Mouse (Mus musculus) spleen, adult 18-20 months (tissue): ENCODE measurements around the gene Tenm3.

Experiments
- DNase-seq, 2 experiments: peaks; one replicate each; pipeline ENCODE4 v3.0.0; 2022; ENCODE audit warnings: mixed read lengths in 2 of 2

The Tenm3 gene

DNA sequence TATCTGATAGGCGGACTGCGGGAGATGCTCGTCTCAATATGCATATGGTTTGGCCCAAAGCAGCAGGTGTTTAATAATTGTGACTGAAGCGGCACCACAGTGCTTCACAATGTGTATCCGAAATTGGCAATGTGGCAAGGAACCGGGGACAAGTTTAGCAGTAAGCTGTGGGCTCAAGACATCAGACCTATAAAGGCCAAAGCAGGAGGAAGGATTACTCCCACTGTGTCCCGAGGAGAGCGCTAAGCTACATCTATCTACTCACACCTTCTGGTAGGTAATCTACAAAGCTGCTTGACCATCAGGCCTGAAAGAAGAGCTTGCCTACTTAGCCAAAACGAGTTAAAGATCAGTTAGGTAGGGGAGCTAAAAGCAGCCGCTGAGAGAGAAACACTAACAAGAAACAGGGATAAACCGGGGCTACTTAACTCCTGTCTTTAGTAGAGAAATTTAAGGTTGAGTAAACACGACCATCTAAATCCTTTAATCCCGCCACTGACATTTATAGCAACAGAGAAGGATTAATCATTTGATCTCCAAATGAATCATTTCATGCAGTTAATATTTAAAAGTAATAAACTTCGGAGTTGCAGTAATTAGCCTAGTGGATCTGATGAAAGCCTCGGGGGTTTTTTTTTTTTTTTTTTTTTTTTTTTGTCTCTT, 188.2 kb downstream of the Tenm3 start:
- no peak for DNase-seq

DNA sequence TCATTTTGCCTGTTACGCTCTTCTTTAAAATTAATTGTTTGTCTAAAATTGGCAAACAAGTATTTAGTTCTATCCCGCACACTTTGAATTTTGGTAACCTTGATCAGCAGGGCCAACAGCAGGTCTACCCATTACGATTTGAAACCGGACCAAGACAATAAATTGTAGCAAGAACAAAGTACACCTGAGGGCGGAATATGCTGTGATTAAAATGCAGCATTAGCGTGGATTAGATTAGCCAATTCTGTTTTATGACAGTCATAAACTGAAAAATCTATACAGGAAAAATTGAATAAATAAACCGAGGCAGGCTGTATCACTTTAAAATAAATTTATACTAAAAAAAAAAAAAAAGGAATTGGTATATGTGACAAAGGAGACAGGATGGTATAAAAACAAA, 193.9 kb downstream of the Tenm3 start:
- no peak for DNase-seq

DNA sequence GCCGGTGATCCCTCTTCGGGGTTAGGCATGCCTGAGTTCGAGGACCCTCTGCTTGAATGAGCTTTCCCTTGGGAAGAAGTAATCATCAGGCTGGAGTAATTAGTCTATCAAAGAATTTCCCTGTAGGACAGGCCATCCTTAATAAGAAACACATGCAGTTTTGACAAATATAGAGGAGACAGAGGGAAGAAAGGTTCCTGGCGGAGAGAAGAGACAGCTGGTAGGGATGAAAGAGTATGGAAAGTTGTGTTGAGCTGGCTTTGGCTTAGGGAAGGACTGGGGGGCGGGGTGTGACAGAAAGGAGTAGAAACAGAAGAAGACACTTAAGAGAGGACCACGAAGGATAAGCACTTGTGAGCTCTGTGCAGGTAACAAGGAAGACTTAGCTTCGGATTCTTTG, 194.3 kb downstream of the Tenm3 start:
- no peak for DNase-seq

DNA sequence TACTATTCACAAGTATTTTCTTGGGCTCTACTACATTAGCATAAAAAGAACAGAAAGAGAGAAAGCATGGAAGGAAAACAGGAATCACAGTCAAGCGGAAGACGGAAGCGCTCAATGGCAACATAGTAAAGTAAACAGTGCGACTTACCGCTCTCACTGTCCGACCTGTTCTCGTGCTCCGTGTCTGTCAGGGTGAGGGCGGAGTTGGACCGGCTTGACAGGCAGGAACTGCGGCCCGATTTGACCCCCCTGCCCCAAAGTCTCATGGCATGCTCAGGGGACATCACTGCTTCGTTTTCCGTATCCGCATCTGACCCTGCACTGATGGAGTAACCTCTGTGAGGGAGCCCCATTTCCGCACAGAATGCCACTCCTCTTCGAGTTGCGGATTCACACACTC, 197.6 kb downstream of the Tenm3 start:
- no peak for DNase-seq

DNA sequence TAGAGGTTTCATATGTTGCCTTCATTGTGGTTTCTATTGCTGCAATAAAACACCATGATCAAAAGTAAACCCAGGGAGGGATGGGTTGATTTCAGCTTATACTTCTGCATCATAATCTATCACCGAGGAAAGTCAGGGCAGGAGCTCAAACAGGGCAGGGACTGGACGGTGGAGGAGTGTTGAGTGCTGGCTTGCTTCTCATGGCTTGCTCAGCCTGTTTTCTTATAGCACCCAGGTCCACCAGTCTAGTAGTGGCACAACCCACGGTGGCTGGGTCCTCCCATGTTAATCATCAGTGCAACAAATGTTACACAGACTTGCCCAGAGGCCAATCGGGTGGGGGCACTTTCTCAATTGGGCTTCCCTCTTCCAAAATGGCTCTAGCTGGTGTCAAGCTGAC, 205.6 kb downstream of the Tenm3 start:
- no peak for DNase-seq

DNA sequence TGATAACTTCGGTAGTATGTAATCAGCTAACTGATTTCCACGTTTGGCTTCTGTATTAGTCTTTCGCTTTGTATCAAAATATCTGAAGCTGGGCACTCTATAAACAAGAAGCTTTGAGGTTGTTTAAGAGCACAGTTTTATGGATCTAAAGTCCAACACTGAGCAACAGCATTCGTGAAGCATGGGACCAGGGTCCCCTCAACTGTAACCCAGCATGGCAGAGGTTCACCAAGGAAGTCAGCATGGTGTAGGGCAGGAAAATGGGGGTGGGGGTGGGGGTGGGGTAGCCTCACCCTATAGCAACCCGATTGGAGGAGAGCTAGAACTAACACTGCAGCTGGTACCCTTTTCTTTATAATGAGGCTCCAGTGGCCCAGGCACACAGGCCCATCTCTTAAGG, 206.8 kb downstream of the Tenm3 start:
- no peak for DNase-seq

DNA sequence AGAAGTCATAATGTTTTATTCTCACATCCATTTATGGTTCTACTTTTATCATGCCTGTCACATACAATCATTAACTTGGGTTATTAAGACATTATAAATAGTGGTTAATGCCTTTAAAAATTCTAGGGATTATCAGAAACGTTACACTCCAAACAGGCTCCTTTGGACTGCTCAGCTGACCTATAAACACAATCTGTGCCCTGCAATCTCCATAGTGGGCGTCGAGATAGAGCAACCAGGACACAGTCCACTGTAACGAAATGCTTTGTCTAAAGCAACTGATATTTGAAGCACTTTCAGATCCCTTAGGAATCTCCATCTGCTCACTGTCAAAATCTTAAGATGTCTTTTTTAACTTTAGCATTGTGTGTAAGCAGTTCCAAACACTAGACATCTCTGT, 207.9 kb downstream of the Tenm3 start:
- no peak for DNase-seq

DNA sequence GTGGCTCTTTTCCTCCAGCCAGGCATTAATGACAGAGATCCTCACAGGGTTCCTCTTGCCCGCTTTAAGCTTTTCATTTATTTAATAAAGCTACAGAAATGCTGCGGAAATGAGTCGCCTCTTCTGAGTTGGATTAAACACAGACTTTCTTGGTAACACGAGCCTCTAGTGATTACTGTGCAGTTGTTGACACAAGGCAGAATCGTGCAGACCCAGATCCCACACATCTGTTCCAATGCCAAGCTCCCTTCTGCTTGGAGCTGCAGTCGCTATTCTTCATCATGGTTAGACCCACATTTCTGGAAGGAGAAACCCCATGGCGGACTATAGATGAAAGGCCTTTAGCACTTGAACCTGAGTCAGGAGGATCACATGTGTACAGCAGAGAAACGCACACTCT, 210.3 kb downstream of the Tenm3 start:
- no peak for DNase-seq

DNA sequence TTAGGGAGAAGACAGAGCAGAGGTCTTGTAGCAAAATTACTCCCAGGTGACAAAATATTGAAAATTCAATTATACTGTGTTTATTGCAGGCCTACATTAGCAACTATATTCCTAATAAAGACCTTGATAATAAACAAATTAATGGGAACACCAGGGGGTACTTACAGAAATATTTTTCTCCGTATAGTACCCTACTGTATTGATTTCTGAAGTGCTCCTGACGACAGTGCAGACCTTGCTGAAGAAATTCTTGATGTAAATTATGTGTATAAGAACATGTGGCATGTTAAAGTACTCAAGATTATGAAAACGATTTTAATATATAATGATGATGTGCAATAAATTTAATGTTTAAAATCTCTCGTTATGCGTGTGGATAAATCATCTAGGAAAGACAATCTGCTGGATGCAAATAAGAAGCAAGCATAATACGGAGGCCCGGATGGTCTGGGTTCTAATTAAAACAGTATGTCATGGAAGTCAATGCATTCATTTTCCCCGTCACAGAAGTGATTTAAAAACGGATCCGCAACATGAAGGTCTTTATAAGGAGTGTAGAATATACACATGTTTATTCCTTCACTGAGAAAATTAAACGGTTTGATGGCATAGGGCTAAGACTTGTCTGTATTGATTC, 221.1 kb downstream of the Tenm3 start:
- no peak for DNase-seq

DNA sequence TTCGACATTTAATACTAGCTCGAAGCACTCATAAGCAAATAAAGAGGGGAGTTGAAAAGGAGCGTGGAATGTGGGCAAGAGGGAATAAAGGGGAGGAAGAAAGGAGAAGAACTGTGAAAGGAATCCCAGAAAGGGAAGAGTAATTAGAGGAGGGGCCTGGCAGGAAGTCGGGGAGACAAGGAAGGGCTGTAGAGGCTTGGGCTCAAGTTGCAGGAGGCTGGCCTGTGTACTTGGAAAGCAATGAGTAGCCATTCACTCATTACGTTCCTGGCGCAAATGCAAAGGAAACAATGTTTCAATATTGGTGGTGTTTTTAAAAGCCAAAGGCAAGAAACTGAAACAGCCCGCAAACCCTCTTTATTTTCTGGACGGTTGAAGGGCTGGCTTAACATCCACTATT, 228.7 kb downstream of the Tenm3 start:
- no peak for DNase-seq

DNA sequence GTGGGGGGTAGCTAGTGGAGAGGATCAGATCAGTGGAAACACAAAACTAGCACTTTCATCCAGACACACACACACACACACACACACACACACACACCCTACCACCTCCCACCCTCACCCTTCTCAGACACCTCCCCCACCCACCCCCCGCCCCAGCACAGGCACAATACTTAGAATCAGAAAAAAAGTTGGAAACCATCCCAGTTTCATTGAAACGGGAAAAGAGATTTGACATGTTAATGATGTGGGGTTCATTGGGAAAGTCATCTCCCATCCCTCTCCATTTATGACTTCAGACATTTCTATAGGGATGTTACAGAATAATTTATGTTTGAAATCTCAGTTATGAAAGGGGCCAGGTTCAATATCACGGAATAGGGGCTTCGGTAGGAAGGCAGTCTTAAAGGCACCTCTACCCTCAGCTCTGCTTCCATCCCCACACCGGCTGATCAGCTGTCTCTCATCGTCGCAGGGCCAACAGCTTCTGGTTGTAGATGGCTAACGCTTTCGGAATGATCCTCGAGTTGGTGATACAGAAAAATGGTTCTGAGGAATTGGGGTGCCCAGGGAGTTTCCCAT, 231.7 kb downstream of the Tenm3 start:
- no peak for DNase-seq

DNA sequence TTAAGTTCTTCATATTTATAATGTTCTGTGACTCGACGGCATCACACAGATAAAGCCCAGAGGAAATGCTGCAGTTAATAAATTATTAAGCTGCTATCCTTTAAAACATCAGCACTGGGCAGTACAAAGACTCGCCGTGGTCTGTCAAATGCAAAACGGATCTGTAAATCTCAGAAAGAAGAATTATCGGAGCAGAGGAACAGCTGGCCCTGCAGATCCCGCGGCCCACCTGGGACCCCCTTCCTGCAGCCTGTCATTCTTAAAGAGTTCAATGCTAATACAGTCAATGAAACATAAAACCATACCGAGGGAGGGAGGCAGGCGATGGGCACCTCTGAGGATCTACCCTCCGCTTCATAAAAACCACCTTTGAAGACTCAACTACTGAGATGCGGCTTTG, 232.6 kb downstream of the Tenm3 start:
- no peak for DNase-seq

DNA sequence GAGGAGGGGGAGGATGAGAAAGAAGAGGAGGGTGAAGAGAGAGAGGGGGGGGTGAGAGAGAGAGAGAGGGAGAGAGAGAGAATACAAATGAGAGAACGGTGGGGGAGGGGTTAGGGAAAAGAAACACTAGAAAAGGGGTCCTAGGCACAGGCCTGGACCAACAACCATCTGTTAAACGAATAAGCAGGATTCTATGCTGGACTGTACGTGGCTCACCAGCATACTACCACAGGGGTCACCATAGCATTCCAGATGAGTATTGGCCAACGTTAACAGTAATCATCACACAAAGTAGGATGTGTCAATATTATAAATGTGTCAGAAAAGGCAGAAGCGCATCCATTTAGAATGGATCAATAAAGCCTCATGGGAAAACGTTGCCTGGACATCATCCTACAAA, 233.4 kb downstream of the Tenm3 start:
- DNase-seq, result no peak

DNA sequence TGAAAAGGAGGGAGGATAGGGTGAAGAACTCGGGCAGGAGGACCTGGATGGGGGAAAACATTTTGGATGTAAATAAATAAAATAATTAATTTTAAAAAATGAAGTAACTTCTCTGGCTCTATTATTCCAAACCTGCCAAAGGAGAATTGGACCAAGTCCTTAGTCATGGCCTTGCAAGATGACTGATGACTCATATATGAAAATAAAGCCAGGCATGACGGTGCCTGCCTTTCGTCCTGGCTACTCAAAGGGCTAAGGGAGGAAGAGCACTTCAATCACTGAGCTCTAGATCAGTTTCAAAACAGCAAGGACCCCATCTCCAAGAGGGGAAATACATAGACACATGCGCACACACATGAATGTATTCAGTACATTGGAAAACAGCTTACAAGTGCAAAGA, 234.1 kb downstream of the Tenm3 start:
- DNase-seq, result no peak

DNA sequence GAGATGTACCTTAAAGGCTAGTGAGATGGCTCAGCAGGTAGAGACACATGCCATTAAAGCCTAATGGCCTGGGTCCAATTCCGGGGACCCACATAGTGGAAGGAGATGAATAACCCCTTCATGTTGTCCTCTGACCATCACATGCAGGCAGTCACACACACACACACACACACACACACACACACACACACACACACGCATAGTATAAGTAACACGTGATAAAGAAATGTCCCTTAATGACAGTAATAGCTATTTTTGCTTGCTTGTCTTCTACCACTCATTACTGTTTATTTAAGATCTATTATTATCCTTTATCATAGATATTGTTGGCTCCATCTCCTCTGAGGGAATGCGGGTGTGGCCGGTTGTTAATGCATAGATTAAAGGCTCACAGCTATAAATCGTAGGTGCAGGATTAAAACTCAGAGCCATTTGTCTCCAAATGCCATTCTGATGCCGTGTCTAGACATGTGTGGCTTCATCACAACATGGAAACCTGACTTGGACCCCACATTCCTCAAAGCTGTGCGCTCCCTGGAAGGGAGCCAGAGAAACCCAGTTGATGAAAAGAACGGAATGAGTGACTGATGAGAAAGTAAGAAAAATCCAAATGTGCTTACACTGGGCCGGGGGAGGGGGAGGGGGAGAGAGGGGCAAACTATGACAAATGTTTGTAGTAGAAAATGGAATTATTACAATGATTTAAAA, 239.4 kb downstream of the Tenm3 start:
- DNase-seq, result no peak

DNA sequence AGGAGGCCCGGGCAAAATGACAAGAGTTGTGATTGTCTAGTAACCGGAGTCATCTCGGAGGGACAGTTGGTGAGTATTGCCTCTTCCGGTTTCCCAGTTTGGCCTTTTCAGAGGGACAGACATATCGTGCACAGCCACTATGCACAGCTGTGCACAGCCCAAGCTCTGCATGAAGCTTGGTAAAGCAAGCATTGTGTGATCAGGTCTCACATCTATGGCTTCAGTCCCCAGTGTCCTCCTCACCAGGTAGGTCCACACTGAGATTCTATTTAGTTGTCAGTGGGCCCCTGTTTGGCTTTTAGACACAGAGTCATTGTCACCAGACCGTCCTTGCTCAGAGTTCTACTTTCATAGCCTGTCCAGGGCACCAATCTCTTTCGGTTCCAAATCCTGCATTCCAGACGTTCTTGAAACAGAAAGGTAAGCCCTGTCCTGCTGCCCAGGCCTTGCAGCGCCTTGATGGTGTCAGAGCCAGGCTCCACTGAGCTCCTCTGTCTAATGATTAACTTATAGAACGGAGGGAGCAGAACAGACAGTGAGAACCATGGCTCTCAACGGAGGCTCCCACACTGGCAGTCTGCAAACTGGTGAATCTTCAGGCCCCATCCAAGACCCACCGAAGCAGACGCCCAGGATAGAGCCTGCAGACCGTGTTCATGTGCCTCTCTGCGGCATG, 240.4 kb downstream of the Tenm3 start:
- DNase-seq, result no peak

DNA sequence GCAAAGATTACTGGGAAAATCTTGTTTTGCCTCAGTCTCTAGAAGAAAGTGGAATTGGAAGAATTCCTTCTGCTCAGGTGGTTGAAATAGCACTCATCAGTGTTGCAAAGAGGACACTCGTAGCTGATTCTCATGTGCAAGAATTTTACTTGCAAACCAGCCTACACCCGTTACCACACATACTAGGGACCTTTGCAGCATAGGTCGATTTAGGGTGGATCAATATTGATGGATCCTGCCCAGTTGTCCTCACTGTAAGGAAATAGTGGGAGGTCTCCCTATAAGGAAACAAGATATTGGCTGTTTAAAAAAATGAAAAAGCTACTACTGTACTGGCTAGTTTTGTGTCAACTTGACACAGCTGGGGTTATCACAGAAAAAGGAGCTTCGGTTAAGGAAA, 242.1 kb downstream of the Tenm3 start:
- DNase-seq, result no peak

DNA sequence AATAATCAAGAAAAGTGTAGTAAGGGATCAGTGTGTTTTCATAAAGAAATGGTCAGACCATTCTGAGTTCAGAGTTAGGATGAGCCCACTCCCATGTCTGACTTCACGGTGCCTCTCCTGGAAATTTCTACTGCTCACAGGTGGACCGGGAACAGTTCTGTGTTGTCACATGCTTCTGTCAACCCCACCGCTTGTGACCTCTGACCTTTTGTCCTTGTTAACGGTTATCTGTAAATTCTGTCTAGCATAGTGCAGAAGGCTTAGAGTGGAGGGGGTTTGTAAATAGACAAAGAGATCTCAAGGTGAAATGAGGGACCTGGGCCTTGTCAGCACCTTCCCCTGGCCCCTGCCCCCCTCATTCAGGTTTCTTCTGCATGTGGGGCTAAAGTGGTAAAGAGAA, 244.7 kb downstream of the Tenm3 start:
- DNase-seq, result no peak

DNA sequence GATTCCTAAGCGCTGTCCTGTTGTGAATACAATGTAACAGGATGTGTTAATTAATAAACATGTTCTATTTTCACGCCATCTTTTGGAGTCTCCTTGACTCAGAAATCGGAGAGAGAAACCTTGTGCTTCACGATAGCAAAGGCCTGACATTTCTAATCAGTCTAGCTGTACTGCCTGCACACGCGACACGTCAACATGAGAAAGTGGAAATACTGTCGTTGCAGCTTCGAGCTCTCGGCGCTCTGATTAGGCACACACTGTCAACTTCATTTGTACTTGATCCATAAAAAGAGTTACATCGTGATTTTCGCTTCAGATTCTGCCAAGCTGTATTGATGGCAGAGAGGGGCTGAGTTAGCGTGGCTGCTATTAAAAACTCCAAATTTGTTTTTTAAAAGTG, 247.4 kb downstream of the Tenm3 start:
- no peak for DNase-seq

DNA sequence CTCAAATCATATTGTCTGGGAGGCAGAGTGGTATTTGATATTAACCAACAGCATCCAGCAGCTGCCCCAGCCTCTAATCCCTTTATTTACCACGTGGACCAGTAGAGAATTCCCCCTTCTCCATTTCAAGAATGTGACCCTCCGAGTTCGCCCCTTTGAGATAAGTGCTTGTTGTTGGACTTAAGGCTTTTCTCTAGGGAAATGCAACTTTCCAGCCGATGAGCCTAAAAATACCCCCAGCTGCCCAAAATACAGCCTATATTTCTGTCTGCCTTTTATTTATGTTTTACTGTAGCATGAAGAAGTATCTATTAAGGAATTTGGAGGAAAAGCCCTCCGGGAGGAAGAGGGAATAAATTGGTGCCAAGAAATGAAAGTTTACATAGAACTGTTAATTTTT, 251.9 kb downstream of the Tenm3 start:
- no peak for DNase-seq

DNA sequence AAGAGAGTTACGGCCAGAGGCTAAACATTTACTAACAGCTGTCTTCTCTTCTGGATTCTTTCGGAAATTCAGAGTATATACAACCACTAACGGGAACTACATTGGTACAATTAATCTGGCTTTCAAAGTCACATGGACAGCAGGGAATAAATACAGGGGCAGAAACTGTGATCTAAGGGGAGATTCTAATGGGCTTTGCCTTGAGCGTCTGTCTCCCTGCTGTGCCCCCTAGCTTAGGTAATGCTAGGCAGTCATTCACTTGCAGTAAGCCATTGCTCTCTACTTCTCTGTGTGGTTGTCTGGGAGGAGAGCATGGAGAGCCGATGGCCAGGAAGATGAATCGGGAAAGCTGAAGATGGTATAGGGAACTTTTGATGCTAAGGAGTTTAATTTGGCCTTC, 264.0 kb downstream of the Tenm3 start:
- no peak for DNase-seq

DNA sequence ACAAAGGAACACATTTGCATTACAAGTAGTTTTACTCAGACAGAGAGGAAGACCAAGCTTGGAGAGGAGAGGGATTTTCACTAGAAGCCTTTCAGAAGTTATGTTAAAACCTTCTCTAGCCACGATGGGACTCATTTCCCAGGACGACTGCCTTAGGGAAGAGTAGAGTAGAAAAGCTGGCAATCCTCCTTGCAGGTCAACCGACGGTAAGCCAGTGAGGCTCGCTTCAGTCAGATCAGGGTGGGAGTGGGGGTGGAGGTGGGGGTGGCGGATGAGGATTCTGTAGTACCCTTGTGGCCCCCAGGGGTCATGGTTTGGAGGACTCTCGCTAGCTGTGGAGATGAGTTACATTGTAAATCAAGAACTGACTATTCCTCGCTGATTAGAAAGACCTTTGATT, 264.6 kb downstream of the Tenm3 start:
- no peak for DNase-seq

DNA sequence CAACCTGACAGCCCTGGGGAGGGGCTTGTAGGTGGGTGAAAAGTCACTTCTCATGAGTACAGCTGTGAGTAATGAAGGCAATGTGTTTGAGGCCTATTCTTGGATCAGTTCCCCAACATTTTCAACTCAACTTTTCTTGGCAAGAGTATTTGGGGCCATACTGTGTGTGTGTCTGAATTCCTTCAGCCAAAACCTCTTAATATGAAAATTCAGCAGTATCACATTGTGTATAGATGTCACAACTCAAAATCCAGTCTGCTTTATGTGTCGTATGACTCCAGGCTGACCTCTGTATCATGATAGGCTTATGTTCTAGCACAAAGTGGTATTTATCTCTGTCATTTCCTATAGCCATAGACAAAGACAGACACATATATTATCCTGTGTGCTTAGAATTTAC, 270.8 kb downstream of the Tenm3 start:
- DNase-seq, result no peak

DNA sequence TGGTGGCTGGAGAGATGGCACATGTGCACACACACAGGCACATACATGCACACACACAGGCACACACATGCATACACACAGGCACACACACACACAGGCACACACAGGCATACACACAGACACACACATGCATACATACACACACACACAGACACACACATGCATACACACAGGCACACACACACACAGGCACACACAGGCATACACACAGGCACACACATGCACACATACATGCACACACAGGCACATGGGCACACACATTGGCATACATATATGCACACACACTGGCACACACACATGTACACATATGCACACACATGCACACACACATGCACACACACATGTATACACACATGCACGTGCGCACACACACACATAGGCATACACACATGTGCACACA, 271.4 kb downstream of the Tenm3 start:
- DNase-seq, result no peak
